Mouse (Mus musculus): ENCODE results near the gene Hint3.

Hint3 gene

DNA sequence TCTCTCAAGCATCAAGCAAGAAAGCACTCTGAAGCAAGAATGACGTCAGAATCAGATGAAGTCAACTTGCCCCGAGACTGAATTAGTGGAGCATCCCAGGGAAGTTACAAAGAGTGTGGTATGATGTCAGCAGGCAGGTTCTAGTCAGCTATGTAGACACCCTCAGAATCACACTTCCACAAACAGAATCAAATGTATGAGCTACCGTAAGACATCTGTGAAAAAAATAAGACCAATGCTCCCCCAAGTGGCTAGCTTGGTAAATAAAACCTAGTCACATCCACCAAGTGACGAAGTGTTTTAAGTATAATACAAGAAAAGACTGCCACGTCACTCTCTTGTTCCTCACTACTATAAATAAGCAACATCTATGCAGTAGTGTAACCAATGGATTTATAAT is 42.4 kb downstream of the Hint3 start:
- no peak for DNase-seq

DNA sequence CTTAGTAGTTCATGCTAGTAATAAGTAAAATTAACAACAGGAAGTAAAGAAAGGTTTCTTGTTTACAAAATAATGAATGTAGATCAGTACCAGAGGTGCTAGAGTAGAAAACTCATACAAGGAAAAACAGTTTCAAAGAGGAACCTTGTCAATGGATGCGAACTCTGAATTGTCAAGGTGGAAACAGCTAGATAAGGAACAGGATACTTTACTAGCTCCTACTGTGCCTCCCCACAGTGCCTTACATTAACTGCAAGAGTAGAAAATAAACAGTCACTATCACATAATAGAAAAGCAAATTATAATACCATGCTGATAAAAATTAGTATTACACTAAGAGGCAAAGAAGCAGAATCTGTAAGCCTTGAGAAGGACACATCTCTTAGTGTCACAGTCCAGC is 43.7 kb downstream of the Hint3 start:
- no peak for DNase-seq

DNA sequence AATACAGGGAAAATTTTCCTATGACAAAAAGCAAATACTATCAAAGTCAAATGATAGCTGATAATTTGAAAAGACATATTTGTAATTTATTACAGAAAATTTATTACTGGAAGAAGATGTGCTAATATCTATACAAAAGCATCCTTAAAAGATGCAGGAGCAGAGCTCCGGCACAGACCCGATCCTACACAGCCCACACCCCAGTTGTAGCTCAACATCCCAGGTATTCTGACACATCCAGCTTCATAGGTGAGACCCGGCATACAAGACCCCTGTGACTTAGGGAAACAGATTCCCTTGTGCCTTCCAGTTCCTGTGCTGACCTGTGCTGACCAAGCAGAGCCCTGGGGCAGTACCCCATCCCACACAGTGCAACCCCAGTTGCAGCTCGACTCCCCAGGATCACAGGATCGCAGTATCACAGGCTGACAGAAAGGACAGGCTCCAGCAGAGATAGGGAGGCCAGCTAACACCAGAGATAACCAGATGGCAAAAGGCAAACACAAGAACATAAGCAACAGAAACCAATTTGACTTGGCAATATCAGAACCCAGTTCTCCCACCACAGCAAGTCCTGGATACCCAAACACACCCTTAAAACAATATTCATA is 51.7 kb downstream of the Hint3 start:
- no peak for DNase-seq

GRCm38 (mm10) chr10:30566364-30566763 is 63.1 kb downstream of the Hint3 start:
- DNase-seq = no peak

DNA sequence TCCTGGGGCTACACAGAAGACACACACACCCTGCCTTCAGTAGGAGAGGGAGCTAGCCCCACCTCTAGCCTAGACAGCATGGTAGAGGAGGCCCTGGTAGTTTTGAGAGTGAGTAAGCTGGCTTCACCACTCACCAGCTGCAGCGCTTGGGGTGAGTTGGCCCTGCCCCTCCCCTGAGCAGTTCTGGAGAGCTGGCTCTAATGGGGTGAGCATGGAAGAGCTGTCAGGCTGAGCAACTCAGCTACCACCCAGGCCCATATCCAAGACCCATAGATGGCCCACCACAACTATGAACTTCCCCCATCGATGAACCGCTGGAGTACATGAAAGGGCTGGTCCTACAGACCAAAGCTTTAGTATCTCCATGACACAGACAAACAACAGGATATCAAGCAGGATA is 64.8 kb downstream of the Hint3 start:
- DNase-seq = no peak

Data from kidney, postnatal 4 days (tissue).